Mouse (Mus musculus): ENCODE results near the gene Rnaseh1.

Rnaseh1 gene

GRCm38 (mm10) chr12:28667287-28667686 is 17.9 kb downstream of the Rnaseh1 start:
- no peak for DNase-seq (ENCODE audit: low read depth)

GRCm38 (mm10) chr12:28674038-28674720 is 24.8 kb downstream of the Rnaseh1 start:
- no peak for DNase-seq (ENCODE audit: low read depth)

GRCm38 (mm10) chr12:28675121-28675924 is 25.9 kb downstream of the Rnaseh1 start, which contains the start of gene Adi1:
Gene Adi1 (plus strand): TSS chr12:28675231.
- peak; percentile 62 for DNase-seq (ENCODE audit: low read depth)

GRCm38 (mm10) chr12:28675925-28676209 is 26.5 kb downstream of the Rnaseh1 start:
- no peak for DNase-seq (ENCODE audit: low read depth)

- DNase-seq (ENCODE audit: low read depth): no peak
These were observed 35.3 kb downstream of the Rnaseh1 start for GRCm38 (mm10) chr12:28684674-28685073.

- no peak for DNase-seq (ENCODE audit: low read depth)
These were observed 36.4 kb downstream of the Rnaseh1 start for GRCm38 (mm10) chr12:28685771-28686170.

GRCm38 (mm10) chr12:28686199-28686879 is 36.9 kb downstream of the Rnaseh1 start:
- DNase-seq (ENCODE audit: low read depth): no peak

GRCm38 (mm10) chr12:28688996-28689395 is 39.6 kb downstream of the Rnaseh1 start:
- DNase-seq (ENCODE audit: low read depth): no peak

GRCm38 (mm10) chr12:28690730-28691129 is 41.3 kb downstream of the Rnaseh1 start:
- no peak for DNase-seq (ENCODE audit: low read depth)

GRCm38 (mm10) chr12:28693738-28694137 is 44.3 kb downstream of the Rnaseh1 start:
- no peak for DNase-seq (ENCODE audit: low read depth)

GRCm38 (mm10) chr12:28694231-28694630 is 44.8 kb downstream of the Rnaseh1 start:
- no peak for DNase-seq (ENCODE audit: low read depth)

- no peak for DNase-seq (ENCODE audit: low read depth)
These were observed 45.4 kb downstream of the Rnaseh1 start for GRCm38 (mm10) chr12:28694776-28695175.

GRCm38 (mm10) chr12:28697821-28698595 is 48.6 kb downstream of the Rnaseh1 start:
- DNase-seq (ENCODE audit: low read depth): no peak

GRCm38 (mm10) chr12:28699086-28699485 is 49.7 kb downstream of the Rnaseh1 start:
- DNase-seq (ENCODE audit: low read depth): no peak

- DNase-seq (ENCODE audit: low read depth): peak; percentile 60
These were observed 50.3 kb downstream of the Rnaseh1 start for GRCm38 (mm10) chr12:28699656-28700055.

GRCm38 (mm10) chr12:28700101-28700511 is 50.7 kb downstream of the Rnaseh1 start:
- DNase-seq (ENCODE audit: low read depth): no peak

GRCm38 (mm10) chr12:28700561-28701025 is 51.2 kb downstream of the Rnaseh1 start:
- no peak for DNase-seq (ENCODE audit: low read depth)

GRCm38 (mm10) chr12:28701302-28701701 is 51.9 kb downstream of the Rnaseh1 start:
- DNase-seq (ENCODE audit: low read depth): no peak

GRCm38 (mm10) chr12:28704381-28704780 is 55.0 kb downstream of the Rnaseh1 start:
- DNase-seq (ENCODE audit: low read depth): no peak

GRCm38 (mm10) chr12:28705204-28705603 is 55.8 kb downstream of the Rnaseh1 start:
- no peak for DNase-seq (ENCODE audit: low read depth)

- DNase-seq (ENCODE audit: low read depth): no peak
These were observed 58.8 kb downstream of the Rnaseh1 start for GRCm38 (mm10) chr12:28708154-28708553.

All from c-Kit-positive CD71-negative TER-119-negative erythroid progenitor cells, embryonic 14.5 days (primary cell).